Mouse (Mus musculus): ENCODE measurements at regions not wholly inside any gene's neighbourhood (a gene's known extent, or its start where the extent isn't known, plus 50 kb on each side); places are given as distances from the start of the nearest gene placed in this dataset.
A peak's percentile ranks its signal among the peaks of the same experiment; 100 is the strongest.

GRCm38 (mm10) chr2:174884232-174885225, 124.1 kb downstream of the Edn3 start:
- ATAC-seq (ENCODE audit: low FRiP score, low read depth) (no peak), DNase-seq (ENCODE audit: low spot score) (no peak)
- H3K4me1 ChIP-seq (ENCODE audit: control insufficient read depth, insufficient read depth, low read length) = peaks cover 18% of the 10 kb centered on the region
- 42% methylated on average over 19 of the region's 19 CpGs for WGBS
- no peak overlapping the region for H3K4me3 ChIP-seq (replicated peaks; ENCODE audit: low read length)
- H3K27ac ChIP-seq (replicated peaks; ENCODE audit: low read depth, low read length) = peak overlapping the region; percentile 65
- H3K9me3 ChIP-seq (ENCODE audit: control insufficient read depth, low read length) = no peaks in the 10 kb centered on the region
- H3K27me3 ChIP-seq (ENCODE audit: control insufficient read depth, insufficient read depth, low read length) = no peaks in the 10 kb centered on the region
- peak overlapping the region; percentile 7; the same call in 1 of the 2 replicates for H3K4me2 ChIP-seq (replicated peaks; ENCODE audit: low read depth, low read length, severe bottlenecking)
- TF ChIP-seq POLR2A (IDR thresholded peaks at IDR 0.05; ENCODE audit: borderline replicate concordance, extremely low read depth, insufficient read depth, insufficient read length) = no peak
- H3K36me3 ChIP-seq (ENCODE audit: control insufficient read depth, insufficient read depth, low read length) = no peaks in the 10 kb centered on the region
- no peak overlapping the region for H3K9ac ChIP-seq (ENCODE audit: low read depth, low read length, severe bottlenecking)

DNA sequence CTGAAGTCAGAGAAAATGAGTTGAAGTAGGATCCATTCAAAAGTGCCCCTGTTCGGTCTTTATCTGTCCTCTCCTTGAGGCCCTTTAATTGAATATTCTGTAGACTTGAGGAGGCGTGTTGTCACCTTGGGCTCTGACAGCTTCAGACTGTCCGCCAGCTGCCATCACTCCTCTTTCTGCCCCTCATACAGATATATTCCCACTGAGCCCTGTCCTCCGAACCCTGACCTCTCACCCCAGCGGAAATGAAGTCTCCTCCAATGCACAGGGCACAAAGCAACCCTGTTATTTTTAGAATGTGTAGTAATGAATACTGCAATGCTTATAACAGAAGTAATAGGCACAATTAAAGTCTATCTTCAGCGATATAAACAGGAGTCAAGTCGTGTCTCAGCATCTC, 117.4 kb upstream of the Gm14444 start:
- whole genome bisulfite sequencing = 67% methylated on average over 7 of the region's 7 CpGs
- Histone ChIP-seq H3K4me1 (ENCODE audit: control insufficient read depth, insufficient read depth, low read length) (no peaks in the 10 kb centered on the region), H3K36me3 (ENCODE audit: control insufficient read depth, insufficient read depth, low read length) (no peaks in the 10 kb centered on the region), H3K27ac (replicated peaks; ENCODE audit: low read depth, low read length) (no peak overlapping the region), H3K9ac (ENCODE audit: low read depth, low read length, severe bottlenecking) (no peak overlapping the region), H3K9me3 (ENCODE audit: control insufficient read depth, low read length) (no peaks in the 10 kb centered on the region), H3K27me3 (ENCODE audit: control insufficient read depth, insufficient read depth, low read length) (no peaks in the 10 kb centered on the region), H3K4me2 (replicated peaks; ENCODE audit: low read depth, low read length, severe bottlenecking) (no peak overlapping the region), H3K4me3 (replicated peaks; ENCODE audit: low read length) (no peak overlapping the region)
- no peak for TF ChIP-seq POLR2A (IDR thresholded peaks at IDR 0.05; ENCODE audit: borderline replicate concordance, extremely low read depth, insufficient read depth, insufficient read length)
- DNase-seq (ENCODE audit: low spot score) (no peak), ATAC-seq (ENCODE audit: low FRiP score, low read depth) (no peak)

- WGBS = 41% methylated on average over 8 of the region's 8 CpGs
- no peak for TF ChIP-seq POLR2A (IDR thresholded peaks at IDR 0.05; ENCODE audit: borderline replicate concordance, extremely low read depth, insufficient read depth, insufficient read length)
- peaks cover 9% of the 10 kb centered on the region for H3K4me1 ChIP-seq (ENCODE audit: control insufficient read depth, insufficient read depth, low read length)
- no peak overlapping the region for H3K27ac ChIP-seq (replicated peaks; ENCODE audit: low read depth, low read length)
- no peaks in the 10 kb centered on the region for H3K36me3 ChIP-seq (ENCODE audit: control insufficient read depth, insufficient read depth, low read length)
- ATAC-seq (ENCODE audit: low FRiP score, low read depth) (no peak), DNase-seq (ENCODE audit: low spot score) (no peak)
- no peak overlapping the region for H3K4me3 ChIP-seq (replicated peaks; ENCODE audit: low read length)
- no peak overlapping the region for H3K4me2 ChIP-seq (replicated peaks; ENCODE audit: low read depth, low read length, severe bottlenecking)
- no peaks in the 10 kb centered on the region for H3K27me3 ChIP-seq (ENCODE audit: control insufficient read depth, insufficient read depth, low read length)
- H3K9ac ChIP-seq (ENCODE audit: low read depth, low read length, severe bottlenecking) = no peak overlapping the region
- no peaks in the 10 kb centered on the region for H3K9me3 ChIP-seq (ENCODE audit: control insufficient read depth, low read length)
Measured at GRCm38 (mm10) chr2:174897424-174897823, 112.6 kb upstream of the Gm14444 start.

DNA sequence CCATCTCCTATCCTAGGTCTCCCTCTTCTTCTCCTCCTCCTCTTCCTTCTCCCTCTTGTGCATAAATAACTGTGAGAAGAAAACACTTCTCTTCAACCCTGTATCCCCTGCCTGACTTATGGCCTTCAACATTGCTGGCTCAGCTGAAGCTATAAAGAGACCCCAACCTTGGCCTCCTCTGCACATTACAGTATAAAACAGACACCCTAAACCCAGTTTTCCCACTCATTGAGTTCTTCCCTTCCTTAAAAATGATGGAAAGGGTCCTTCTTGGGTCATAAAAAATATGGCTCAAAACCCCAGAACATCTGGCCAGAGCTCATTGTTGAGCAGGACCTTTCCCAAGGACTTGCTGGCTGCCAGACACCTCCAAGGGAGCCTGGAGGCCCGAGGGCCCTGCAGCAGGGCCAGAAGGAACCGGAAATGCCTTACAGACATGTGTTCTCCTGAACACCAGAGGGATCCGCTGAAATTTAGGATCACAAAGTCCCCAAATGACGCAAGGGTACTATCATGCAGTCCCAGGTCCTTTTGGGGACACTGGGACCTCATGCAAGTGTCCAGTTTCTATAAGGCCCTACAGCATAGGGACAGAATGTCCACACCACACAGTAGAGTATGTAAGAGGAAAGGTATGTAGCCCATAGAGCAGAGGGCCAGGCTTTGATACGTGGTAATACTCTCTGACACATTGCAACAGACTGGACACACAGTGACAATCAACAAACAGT, 109.9 kb upstream of the Gm14444 start:
- no peak overlapping the region for H3K4me3 ChIP-seq (replicated peaks; ENCODE audit: low read length)
- DNase-seq (ENCODE audit: low spot score) = peak; percentile 74
- H3K4me1 ChIP-seq (ENCODE audit: control insufficient read depth, insufficient read depth, low read length) = peaks cover 9% of the 10 kb centered on the region
- H3K36me3 ChIP-seq (ENCODE audit: control insufficient read depth, insufficient read depth, low read length) = no peaks in the 10 kb centered on the region
- no peak for TF ChIP-seq POLR2A (IDR thresholded peaks at IDR 0.05; ENCODE audit: borderline replicate concordance, extremely low read depth, insufficient read depth, insufficient read length)
- 49% methylated on average over 5 of the region's 5 CpGs for WGBS
- no peaks in the 10 kb centered on the region for H3K27me3 ChIP-seq (ENCODE audit: control insufficient read depth, insufficient read depth, low read length)
- H3K9me3 ChIP-seq (ENCODE audit: control insufficient read depth, low read length) = no peaks in the 10 kb centered on the region
- peak overlapping the region; percentile 73 for H3K27ac ChIP-seq (replicated peaks; ENCODE audit: low read depth, low read length)
- 0 out of 2 replicates have a peak overlapping the region, but pooled peaks have one; percentile 4 for H3K9ac ChIP-seq (ENCODE audit: low read depth, low read length, severe bottlenecking)
- peak; percentile 71 for ATAC-seq (ENCODE audit: low FRiP score, low read depth)
- H3K4me2 ChIP-seq (replicated peaks; ENCODE audit: low read depth, low read length, severe bottlenecking) = no peak overlapping the region

DNA sequence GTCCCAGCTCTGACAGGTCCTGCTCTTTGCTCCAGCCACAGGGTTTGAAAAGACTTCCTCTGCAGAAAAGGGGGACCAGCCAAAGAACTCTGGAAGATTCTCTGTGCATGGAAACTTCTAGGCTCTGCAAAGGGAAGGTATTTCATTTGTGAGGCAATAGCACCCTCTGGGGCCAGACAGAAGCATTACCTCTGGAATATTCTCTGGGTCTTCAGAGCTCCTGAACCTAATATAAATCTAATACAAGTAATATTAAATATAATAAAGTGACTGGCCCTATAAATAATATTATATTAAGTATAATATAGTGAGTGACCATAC, 109.4 kb upstream of the Gm14444 start:
- Histone ChIP-seq H3K4me3 (replicated peaks; ENCODE audit: low read length) (no peak overlapping the region), H3K9me3 (ENCODE audit: control insufficient read depth, low read length) (no peaks in the 10 kb centered on the region), H3K9ac (ENCODE audit: low read depth, low read length, severe bottlenecking) (no peak overlapping the region), H3K4me2 (replicated peaks; ENCODE audit: low read depth, low read length, severe bottlenecking) (no peak overlapping the region), H3K36me3 (ENCODE audit: control insufficient read depth, insufficient read depth, low read length) (no peaks in the 10 kb centered on the region), H3K27me3 (ENCODE audit: control insufficient read depth, insufficient read depth, low read length) (no peaks in the 10 kb centered on the region), H3K4me1 (ENCODE audit: control insufficient read depth, insufficient read depth, low read length) (peaks cover 9% of the 10 kb centered on the region), H3K27ac (replicated peaks; ENCODE audit: low read depth, low read length) (peak overlapping the region; percentile 73)
- no peak for TF ChIP-seq POLR2A (IDR thresholded peaks at IDR 0.05; ENCODE audit: borderline replicate concordance, extremely low read depth, insufficient read depth, insufficient read length)
- ATAC-seq (ENCODE audit: low FRiP score, low read depth) (peak; percentile 65), DNase-seq (ENCODE audit: low spot score) (peak; percentile 82)
